Mouse (Mus musculus): ENCODE results near the gene Hoxb7. TPM values are rescaled to one million over a fixed set of nuclear protein-coding genes. Genes with fewer than 3 reads are reported as not detected.

The Hoxb7 gene
- polyA plus RNA-seq, 2 experiments: 2.7 to 4.4 TPM

DNA sequence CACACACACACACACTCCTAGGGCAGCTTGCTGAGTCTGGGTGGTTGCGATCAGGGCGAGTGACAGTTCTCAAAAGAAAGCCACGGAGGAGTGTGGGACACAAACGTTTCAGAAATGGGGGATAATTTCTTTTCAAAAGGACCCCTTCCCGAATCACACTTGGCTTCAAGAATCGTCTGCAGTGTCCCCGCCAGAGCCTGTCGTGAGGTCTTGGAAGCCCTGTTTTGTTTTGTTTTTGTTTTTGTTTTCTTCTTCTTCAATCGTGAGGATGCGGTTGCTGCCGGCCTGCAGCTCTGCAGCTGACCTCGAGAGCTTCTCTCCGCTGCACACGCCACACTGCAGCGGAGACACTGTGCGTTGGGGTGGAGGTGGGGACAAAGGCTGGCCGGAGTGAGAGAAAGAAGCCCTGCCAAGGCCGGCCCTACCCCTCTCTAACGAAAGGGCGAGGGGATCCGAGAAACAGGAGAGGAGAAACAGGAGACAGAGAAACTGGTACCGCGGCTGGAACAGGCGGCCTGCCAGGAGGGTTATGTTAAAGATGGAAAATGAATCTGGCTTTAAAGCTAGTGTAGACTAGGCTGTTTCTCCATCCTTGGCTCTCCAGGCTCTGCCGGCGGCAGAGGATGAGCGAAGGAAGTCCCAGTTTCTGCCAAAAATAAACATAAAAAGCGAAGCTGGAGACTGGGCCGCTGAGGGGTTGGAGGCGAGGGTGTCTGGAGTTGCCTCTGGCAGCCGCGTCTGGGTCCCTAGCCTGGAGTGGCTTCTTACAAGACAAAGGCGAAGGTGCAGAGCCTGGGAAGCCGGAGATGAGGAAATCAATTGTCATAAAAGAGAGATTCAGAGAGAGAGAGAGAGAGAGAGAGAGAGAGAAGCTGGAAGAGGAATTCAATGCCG lies 9.0 kb upstream of the Hoxb7 start:
- Histone ChIP-seq H3K4me1 (ENCODE audit: control insufficient read depth, insufficient read depth, low read length) (no peaks in the 10 kb centered on the region), H3K27me3 (ENCODE audit: control insufficient read depth, insufficient read depth, low read length) (peaks cover 99% of the 10 kb centered on the region), H3K9me3 (ENCODE audit: control insufficient read depth, low read length) (no peaks in the 10 kb centered on the region), H3K4me3 (replicated peaks; ENCODE audit: low read length) (no peak overlapping the region), H3K9ac (ENCODE audit: low read depth, low read length, severe bottlenecking) (no peak overlapping the region), H3K36me3 (ENCODE audit: control insufficient read depth, insufficient read depth, low read length) (no peaks in the 10 kb centered on the region), H3K4me2 (replicated peaks; ENCODE audit: low read depth, low read length, severe bottlenecking) (no peak overlapping the region), H3K27ac (replicated peaks; ENCODE audit: low read depth, low read length) (no peak overlapping the region)
- TF ChIP-seq POLR2A (IDR thresholded peaks at IDR 0.05; ENCODE audit: borderline replicate concordance, extremely low read depth, insufficient read depth, insufficient read length): no peak
- WGBS: under 1% methylated on average over 35 of the region's 35 CpGs
- no peak for DNase-seq (ENCODE audit: low spot score)
- ATAC-seq (ENCODE audit: low FRiP score, low read depth): no peak

- 4% methylated on average over 14 of the region's 14 CpGs for WGBS
- DNase-seq (ENCODE audit: low spot score): no peak
- no peak for TF ChIP-seq POLR2A (IDR thresholded peaks at IDR 0.05; ENCODE audit: borderline replicate concordance, extremely low read depth, insufficient read depth, insufficient read length)
- Histone ChIP-seq H3K27me3 (ENCODE audit: control insufficient read depth, insufficient read depth, low read length) (peaks cover 99% of the 10 kb centered on the region), H3K9me3 (ENCODE audit: control insufficient read depth, low read length) (no peaks in the 10 kb centered on the region), H3K27ac (replicated peaks; ENCODE audit: low read depth, low read length) (no peak overlapping the region), H3K4me2 (replicated peaks; ENCODE audit: low read depth, low read length, severe bottlenecking) (no peak overlapping the region), H3K36me3 (ENCODE audit: control insufficient read depth, insufficient read depth, low read length) (no peaks in the 10 kb centered on the region), H3K9ac (ENCODE audit: low read depth, low read length, severe bottlenecking) (no peak overlapping the region), H3K4me3 (replicated peaks; ENCODE audit: low read length) (no peak overlapping the region), H3K4me1 (ENCODE audit: control insufficient read depth, insufficient read depth, low read length) (no peaks in the 10 kb centered on the region)
- ATAC-seq (ENCODE audit: low FRiP score, low read depth): no peak
Measured at GRCm38 (mm10) chr11:96278324-96278723, 8.1 kb upstream of the Hoxb7 start.

DNA sequence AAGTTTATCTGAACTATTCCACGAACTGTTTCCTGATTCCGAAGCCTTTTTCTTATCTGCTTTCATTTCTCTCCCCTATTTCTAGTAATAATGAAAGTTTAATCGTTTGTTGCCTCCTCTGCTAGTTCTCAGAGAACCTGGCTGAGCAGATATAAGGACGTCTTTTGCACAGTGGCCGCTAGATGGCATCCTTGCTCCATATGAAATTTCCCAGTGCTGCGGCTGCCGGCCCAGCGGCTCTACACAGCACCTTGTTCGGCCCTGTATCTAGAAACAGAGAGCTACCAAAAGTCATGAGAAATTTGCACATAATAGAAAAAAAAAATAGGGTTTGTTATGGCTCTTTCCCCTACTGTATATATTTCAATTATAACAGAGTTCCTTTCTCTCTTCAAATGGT lies 7.7 kb upstream of the Hoxb7 start:
- H3K4me2 ChIP-seq (replicated peaks; ENCODE audit: low read depth, low read length, severe bottlenecking): no peak overlapping the region
- no peaks in the 10 kb centered on the region for H3K9me3 ChIP-seq (ENCODE audit: control insufficient read depth, low read length)
- no peaks in the 10 kb centered on the region for H3K36me3 ChIP-seq (ENCODE audit: control insufficient read depth, insufficient read depth, low read length)
- WGBS: under 1% methylated on average over 9 of the region's 9 CpGs
- H3K4me3 ChIP-seq (replicated peaks; ENCODE audit: low read length): no peak overlapping the region
- H3K27ac ChIP-seq (replicated peaks; ENCODE audit: low read depth, low read length): no peak overlapping the region
- ATAC-seq (ENCODE audit: low FRiP score, low read depth) (peak; percentile 86), DNase-seq (ENCODE audit: low spot score) (peak; percentile 91)
- H3K4me1 ChIP-seq (ENCODE audit: control insufficient read depth, insufficient read depth, low read length): no peaks in the 10 kb centered on the region
- no peak overlapping the region for H3K9ac ChIP-seq (ENCODE audit: low read depth, low read length, severe bottlenecking)
- H3K27me3 ChIP-seq (ENCODE audit: control insufficient read depth, insufficient read depth, low read length): peaks cover 98% of the 10 kb centered on the region
- TF ChIP-seq POLR2A (IDR thresholded peaks at IDR 0.05; ENCODE audit: borderline replicate concordance, extremely low read depth, insufficient read depth, insufficient read length): no peak

DNA sequence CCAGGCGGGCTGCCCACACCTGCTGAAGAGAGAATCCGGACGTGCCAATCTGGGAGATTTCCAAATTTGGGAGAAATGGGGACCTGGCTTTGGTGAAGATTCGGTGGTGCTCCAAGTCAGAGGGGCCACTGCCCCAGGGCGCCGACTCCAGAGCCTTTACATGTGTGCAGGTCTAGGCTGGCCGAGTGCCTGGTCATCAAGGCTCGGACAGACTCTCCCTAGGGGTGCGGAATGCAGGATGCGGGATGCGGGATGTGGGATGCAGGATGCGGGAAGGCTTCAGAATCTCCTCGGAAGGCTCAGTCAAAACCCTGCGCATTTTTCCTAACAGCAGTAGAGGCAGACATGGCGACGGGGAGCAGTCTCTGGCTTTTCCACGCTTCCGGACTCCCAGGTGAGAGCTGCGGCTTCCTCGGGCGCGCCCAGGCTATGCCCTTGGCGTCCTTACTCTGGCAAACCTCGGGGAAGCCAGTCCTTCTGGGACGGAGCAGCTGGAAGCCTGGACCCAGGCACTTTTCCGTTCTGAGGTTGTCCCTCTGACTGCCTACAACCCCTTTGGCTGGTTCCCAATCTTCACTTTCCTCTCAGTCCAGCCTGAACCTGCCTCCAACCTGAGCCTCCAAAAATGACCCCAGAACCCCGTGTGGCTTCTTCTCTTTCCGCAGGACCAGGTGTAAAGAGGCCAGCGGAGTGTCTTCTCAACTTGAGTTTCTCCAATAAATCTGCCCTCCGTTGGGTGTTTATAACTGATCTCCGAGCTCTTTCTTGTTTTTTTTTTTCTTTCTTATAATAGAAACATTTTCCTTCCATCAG lies 6.8 kb upstream of the Hoxb7 start:
- TF ChIP-seq POLR2A (IDR thresholded peaks at IDR 0.05; ENCODE audit: borderline replicate concordance, extremely low read depth, insufficient read depth, insufficient read length): no peak
- Histone ChIP-seq H3K9ac (ENCODE audit: low read depth, low read length, severe bottlenecking) (no peak overlapping the region), H3K27ac (replicated peaks; ENCODE audit: low read depth, low read length) (no peak overlapping the region), H3K27me3 (ENCODE audit: control insufficient read depth, insufficient read depth, low read length) (peaks cover 98% of the 10 kb centered on the region), H3K9me3 (ENCODE audit: control insufficient read depth, low read length) (no peaks in the 10 kb centered on the region), H3K4me2 (replicated peaks; ENCODE audit: low read depth, low read length, severe bottlenecking) (no peak overlapping the region), H3K36me3 (ENCODE audit: control insufficient read depth, insufficient read depth, low read length) (no peaks in the 10 kb centered on the region), H3K4me1 (ENCODE audit: control insufficient read depth, insufficient read depth, low read length) (peaks cover 4% of the 10 kb centered on the region; the same call in 1 of the 2 replicates), H3K4me3 (replicated peaks; ENCODE audit: low read length) (no peak overlapping the region)
- no peak for DNase-seq (ENCODE audit: low spot score)
- 1% methylated on average over 31 of the region's 31 CpGs for WGBS
- ATAC-seq (ENCODE audit: low FRiP score, low read depth): no peak
